Mouse (Mus musculus) cerebellum, adult 2 months (tissue): ENCODE results near the gene Adcy2. TPM values are rescaled to one million over a fixed set of nuclear protein-coding genes. Genes with fewer than 3 reads are reported as not detected.

Experiments used
- DNase-seq, 2 experiments: peaks; one replicate each; pipeline ENCODE4 v3.0.0; 2021
- H3K27ac ChIP-seq: fragments of 200-500 bp; 2 replicates; pipeline ENCODE4 v1.5.1; 2012; ENCODE audit warnings: low read length, control low read depth, inconsistent platforms; ENCODE audit not compliant: insufficient read depth
- H3K27me3 ChIP-seq: fragments of 200-500 bp; 2 replicates; pipeline ENCODE4 v1.6.1; 2012; ENCODE audit warnings: inconsistent platforms, mild to moderate bottlenecking, low read length, moderate library complexity; ENCODE audit not compliant: control insufficient read depth, insufficient read depth
- H3K4me1 ChIP-seq: fragments of 200-500 bp; 2 replicates; pipeline ENCODE4 v1.6.1; 2011; ENCODE audit warnings: low read length; ENCODE audit not compliant: control insufficient read depth, insufficient read depth
- H3K4me3 ChIP-seq: fragments of 200-500 bp; replicated peaks from 2 replicates; pipeline ENCODE3; 2011; ENCODE audit warnings: mild to moderate bottlenecking, low read depth, low read length, control low read depth; ENCODE audit not compliant: insufficient read depth
- CTCF ChIP-seq: fragments of 200-500 bp; IDR thresholded peaks from 2 replicates; pipeline ENCODE4 v1.5.1; 2011; ENCODE audit warnings: low read depth, mild to moderate bottlenecking, control low read depth, low read length, moderate library complexity, borderline replicate concordance; ENCODE audit not compliant: insufficient read depth
- POLR2A ChIP-seq: fragments of 200-500 bp; IDR thresholded peaks from 2 replicates; pipeline ENCODE4 v1.6.1; 2011; ENCODE audit warnings: low read length, control low read depth, borderline replicate concordance; ENCODE audit not compliant: insufficient read depth
- WGBS: fragments of 180-500 bp; shearing (Covaris S2); methylation state at CpG from one replicate; pipeline ENCODE4 v1.1.7; 2018; 5-methylcytosine and 5-hydroxymethylcytosine counted together
- polyA plus RNA-seq: library from polyadenylated mRNA; depleted of rRNA; stranded (reverse); fragments of >200 nt; gene quantifications from 2 replicates; pipeline ENCODE4 v1.2.3, GENCODE M21; 2012

The Adcy2 gene
- polyA plus RNA-seq, 1 experiment, result 35.5 TPM

DNA sequence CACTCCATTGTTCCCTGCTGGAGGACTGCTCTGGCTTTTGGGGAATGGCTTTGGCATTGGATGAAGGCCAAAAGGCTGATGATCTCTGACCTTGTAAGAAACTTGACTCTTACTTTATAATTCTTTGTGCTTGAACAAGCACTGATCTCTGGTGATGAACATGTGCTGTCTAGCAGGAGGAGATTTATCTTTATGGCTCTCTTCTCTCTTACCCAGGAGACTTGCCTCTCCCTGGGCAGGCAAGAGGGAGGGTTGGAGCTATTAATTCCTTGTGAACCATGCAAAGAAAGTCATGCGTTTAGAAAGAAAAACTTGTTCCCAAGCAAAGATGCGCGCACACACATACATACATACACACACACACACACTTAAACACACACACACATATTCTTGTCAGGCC, 188.2 kb downstream of the Adcy2 start:
- no peak overlapping the region for H3K27ac ChIP-seq
- no peak overlapping the region for H3K4me3 ChIP-seq
- TF ChIP-seq POLR2A (no peak), CTCF (no peak)
- no peak for DNase-seq
- no peaks in the 10 kb centered on the region for H3K27me3 ChIP-seq
- WGBS, result 95% methylated on average over 3 of the region's 3 CpGs
- no peaks in the 10 kb centered on the region for H3K4me1 ChIP-seq

DNA sequence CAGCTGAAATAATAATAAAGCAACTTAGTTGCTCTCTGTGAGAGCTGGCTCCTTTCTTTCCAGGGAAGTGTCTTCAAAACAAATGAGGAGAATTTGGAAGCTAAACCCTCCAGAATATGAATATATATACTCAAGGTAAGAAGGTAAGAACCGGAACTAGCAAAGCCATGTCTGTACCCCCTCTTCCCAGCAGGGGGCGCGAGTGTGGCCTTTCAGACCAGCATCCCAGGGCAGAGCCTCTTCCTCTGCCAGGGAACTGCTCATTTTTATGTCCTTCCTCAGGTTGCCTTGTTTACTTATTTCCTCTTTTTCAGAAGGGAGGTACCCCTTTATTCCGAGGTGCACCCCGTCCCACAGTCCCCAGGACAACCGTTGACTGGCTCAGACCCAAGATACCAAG, 199.6 kb downstream of the Adcy2 start:
- no peak overlapping the region for H3K27ac ChIP-seq
- H3K27me3 ChIP-seq, result no peaks in the 10 kb centered on the region
- no peaks in the 10 kb centered on the region for H3K4me1 ChIP-seq
- no peak overlapping the region for H3K4me3 ChIP-seq
- no peak for TF ChIP-seq CTCF
- no peak for TF ChIP-seq POLR2A
- DNase-seq, result no peak
- 61% methylated on average over 6 of the region's 6 CpGs for WGBS

DNA sequence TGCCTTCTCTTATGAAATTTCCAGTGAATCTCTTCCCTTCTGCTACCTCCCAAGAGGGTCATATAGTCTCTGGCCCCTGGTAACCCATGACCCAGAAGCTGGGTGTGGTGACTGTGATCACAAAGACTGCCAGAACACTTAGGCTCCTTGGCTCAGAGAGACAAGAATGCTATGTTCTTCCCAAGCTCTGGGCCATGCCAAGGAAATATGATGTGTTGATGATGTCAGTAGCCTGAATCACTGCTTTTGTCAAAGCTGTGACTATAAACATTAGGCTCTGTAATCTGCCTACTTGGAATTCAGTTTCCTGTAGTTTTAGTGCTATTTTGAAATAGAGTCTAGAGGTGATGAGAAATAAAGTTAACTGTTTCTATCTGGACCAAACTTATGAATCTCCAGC, 206.1 kb downstream of the Adcy2 start:
- no peak overlapping the region for H3K4me3 ChIP-seq
- no peak for TF ChIP-seq CTCF
- TF ChIP-seq POLR2A, result no peak
- no peaks in the 10 kb centered on the region for H3K4me1 ChIP-seq
- H3K27ac ChIP-seq, result no peak overlapping the region
- no peaks in the 10 kb centered on the region for H3K27me3 ChIP-seq
- DNase-seq, result no peak

DNA sequence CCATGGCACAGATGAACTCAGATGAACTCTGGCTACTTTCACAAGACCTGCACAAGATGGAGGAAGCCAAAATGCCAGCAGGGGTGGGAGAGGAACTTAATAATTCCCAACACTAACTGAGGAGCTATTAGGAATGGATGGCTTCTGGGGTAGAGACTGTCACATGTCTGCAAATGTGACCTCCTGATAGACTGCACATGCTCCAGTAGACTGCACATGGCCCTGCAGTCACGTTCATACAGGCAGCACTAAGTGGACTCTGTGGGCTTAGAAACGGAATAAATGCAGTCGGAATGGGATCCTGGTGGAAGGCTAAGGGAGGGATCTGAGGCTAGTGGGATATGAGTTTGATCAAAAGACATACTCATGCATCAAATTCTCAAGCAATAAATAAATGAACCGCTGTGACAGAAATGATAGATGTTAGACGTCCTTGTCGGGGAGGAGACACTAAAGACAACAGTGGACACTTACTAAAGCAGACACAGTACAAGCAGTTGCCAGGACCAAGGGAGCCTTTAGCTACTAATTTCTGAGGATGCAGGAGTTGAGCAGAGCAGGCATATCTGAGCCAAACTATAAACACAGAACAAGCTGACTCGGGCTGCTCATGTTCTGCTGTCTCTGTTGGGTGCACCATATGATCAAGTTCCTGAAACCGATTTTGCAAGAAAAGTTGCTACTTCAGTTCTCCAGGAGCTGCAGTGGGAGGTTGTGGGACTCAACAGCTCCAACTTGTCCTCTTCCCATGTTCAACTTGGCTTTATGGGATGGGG, 211.9 kb downstream of the Adcy2 start:
- Histone ChIP-seq H3K27me3 (no peaks in the 10 kb centered on the region), H3K27ac (no peak overlapping the region), H3K4me1 (no peaks in the 10 kb centered on the region), H3K4me3 (no peak overlapping the region)
- 83% methylated on average over 8 of the region's 8 CpGs for WGBS
- TF ChIP-seq POLR2A (no peak), CTCF (no peak)
- no peak for DNase-seq

DNA sequence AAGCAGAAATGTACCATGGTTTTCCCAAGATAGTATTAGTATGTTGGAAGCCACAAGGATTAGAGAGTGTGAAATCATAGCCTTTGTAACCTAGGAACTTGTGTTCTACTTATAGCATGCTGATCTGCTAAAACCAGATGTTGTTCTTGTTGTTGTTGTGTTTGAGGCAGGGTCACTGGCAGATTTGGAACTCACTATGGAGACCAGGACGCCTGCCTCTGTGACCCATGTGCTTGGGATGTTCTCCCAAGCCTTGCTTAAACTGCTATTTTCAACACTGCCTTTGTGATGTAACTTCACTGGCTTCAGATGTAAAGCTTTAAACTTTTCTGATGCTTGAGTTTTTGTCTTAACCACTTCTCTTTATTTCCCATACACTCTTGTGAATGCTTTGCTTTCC, 216.2 kb downstream of the Adcy2 start:
- no peak for DNase-seq
- WGBS, result 50% methylated on average over 1 of the region's 1 CpGs
- Histone ChIP-seq H3K4me3 (no peak overlapping the region), H3K27ac (no peak overlapping the region), H3K27me3 (no peaks in the 10 kb centered on the region), H3K4me1 (no peaks in the 10 kb centered on the region)
- TF ChIP-seq CTCF (no peak), POLR2A (no peak)

DNA sequence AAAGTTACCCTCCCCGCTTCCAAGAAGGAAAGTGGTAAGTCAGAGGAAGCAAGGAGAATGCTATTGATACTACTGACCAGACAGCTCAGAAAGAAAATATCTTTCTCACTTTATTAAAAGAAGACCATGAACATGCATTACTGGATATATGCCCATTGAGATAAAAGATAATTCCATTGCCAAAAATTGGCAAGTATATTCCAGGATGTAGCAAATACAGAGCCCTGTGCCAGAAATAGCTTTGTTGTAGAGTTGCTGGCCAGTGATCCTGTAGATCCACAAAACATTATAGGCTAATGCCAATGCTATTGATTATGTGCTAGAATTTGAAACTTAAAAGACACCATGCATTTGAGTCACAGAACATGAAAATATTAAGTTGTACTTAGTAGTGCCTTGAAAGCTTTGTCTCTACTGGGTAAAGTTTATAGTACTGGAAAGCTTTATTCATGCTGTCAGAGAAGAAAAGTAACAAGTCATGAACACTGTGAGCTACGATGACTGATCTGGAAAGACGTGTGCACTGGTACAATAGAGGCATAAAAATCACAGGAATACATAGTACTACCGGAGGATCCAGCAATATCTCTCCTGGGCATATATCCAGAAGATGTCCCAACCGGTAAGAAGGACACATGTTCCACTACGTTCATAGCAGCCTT, 221.2 kb downstream of the Adcy2 start:
- no peak overlapping the region for H3K27ac ChIP-seq
- 80% methylated on average over 6 of the region's 6 CpGs for WGBS
- H3K4me1 ChIP-seq, result no peaks in the 10 kb centered on the region
- DNase-seq, result no peak
- no peak overlapping the region for H3K4me3 ChIP-seq
- no peaks in the 10 kb centered on the region for H3K27me3 ChIP-seq
- TF ChIP-seq CTCF (no peak), POLR2A (no peak)

DNA sequence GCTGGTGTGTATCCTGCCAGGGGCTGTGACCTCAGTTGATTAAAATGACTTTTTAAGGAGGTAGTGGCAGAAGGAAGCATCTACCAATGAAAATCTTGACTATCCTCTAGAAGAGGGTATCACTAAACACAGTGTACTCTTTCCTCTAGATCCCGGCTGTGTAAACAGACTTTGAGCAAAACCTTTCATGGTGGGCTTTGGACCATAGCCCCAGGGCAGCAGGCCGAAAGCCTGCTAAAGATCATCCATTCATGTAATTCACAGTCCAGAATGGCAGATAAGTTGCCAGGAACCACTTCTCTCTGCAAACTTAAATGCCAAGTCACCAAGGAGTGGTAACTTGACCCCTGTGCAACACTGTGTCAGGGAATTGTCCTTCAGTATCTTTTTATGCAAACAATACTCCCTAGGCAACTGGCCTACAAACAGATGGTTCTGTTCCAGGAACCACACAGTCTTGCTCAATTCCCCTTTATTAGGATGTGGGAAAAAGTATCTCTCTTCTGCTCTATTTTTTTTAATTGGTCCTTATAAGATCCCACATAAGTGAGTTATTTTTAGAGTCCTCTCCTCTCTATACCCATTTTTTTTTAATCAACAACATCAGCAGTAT, 225.6 kb downstream of the Adcy2 start:
- DNase-seq, result no peak
- TF ChIP-seq CTCF (no peak), POLR2A (no peak)
- WGBS, result 16% methylated on average over 2 of the region's 2 CpGs
- H3K4me3 ChIP-seq, result no peak overlapping the region
- H3K27ac ChIP-seq, result no peak overlapping the region
- H3K4me1 ChIP-seq, result no peaks in the 10 kb centered on the region
- H3K27me3 ChIP-seq, result no peaks in the 10 kb centered on the region

DNA sequence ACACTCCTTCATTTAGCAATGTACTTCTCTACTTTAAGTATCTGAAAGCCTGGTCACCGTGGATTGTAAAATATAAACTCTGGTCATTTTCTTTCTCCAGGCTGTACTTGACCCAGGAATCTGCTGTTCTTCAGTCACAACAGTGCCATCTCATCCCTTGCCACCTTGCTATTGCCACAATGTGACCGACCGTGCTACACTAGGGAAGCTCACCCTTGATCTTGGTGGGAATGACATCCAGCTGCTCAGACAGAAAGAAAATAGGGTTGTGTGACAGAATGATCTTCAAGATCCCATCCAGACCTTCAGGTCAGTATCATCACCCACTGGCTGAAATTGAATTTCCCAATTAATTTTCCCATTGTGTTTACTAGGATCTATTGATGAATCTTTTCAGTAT, 230.8 kb downstream of the Adcy2 start:
- no peaks in the 10 kb centered on the region for H3K4me1 ChIP-seq
- no peak for TF ChIP-seq POLR2A
- TF ChIP-seq CTCF, result no peak
- H3K4me3 ChIP-seq, result no peak overlapping the region
- H3K27ac ChIP-seq, result no peak overlapping the region
- 92% methylated on average over 3 of the region's 3 CpGs for WGBS
- no peak for DNase-seq
- no peaks in the 10 kb centered on the region for H3K27me3 ChIP-seq
